Mouse (Mus musculus): ENCODE data around the gene Olfr1419.
"Not testable (repeated sequence)": the region's sequence is repeated elsewhere in the genome, so short reads cannot be mapped to it uniquely, and the experiment has no call there.

DNA sequence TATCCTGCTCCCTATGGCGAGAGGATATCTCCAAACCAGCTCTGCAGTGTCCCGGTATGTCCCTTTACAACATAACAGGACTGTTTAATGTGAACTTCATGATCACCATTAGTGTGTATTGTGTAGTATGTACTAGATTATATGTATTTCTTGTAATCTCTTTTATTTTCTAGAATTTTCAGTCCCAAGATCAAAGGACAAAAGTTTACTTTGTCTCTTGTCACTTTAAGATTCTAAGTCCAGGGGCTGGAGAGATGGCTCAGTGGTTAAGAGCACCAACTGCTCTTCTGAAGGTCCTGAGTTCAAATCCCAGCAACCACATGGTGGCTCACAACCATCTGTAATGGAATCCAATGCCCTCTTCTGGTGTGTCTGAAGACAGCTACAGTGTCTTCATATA, 47.6 kb upstream of the Olfr1419 start:
- not testable (repeated sequence) for TF ChIP-seq CTCF (IDR thresholded peaks at IDR 0.05; ENCODE audit: borderline replicate concordance, insufficient read depth, low read depth, low read length); POLR2A (IDR thresholded peaks at IDR 0.05; ENCODE audit: borderline replicate concordance, insufficient read depth, low read length)
